Mouse (Mus musculus): ENCODE measurements at regions not wholly inside any gene's neighbourhood (a gene's known extent, or its start where the extent isn't known, plus 50 kb on each side); places are given as distances from the start of the nearest gene placed in this dataset.

DNA sequence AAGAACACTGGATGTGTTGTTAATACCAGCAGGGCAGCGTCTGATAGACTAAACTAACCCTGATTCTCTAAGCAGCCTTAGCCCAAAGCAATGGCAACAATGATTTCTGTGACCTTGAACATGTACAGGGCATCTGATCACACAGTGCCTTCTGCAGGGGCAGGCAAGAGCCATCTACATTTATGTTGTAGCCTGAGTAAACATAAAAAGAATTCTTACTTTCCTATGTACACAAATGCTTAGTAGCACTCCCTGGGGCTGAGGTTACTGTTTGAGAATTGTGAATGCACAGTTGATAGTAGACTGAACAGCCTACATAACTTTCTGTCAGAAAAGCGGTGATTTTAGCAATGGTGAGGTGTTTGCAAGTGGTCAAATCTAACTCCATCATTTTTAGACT lies 204.9 kb upstream of the Dusp10 start:
- TF ChIP-seq CTCF (IDR thresholded peaks at IDR 0.05; ENCODE audit: low read depth) = no peak
- no peak for TF ChIP-seq EP300 (optimal IDR thresholded peaks at IDR 0.05)
